Mouse (Mus musculus) heart, postnatal 36 days (tissue): ENCODE results near the gene H2-K1. TPM values are rescaled to one million over a fixed set of nuclear protein-coding genes. Genes with fewer than 3 reads are reported as not detected.
A peak's percentile ranks its signal among the peaks of the same experiment; 100 is the strongest.
"Not testable (repeated sequence)": the region's sequence is repeated elsewhere in the genome, so short reads cannot be mapped to it uniquely, and the experiment has no call there.

Experiments used
- DNase-seq, 2 experiments: peaks; one replicate each; pipeline ENCODE4 v3.0.0; 2021 to 2022
- intact Hi-C: fragments of 180-260 bp; cut with DNase I; formaldehyde crosslinking; loops from one replicate; pipeline ENCODE4 v1.15.1; 2025
- total RNA-seq, 2 experiments: library from RNA; stranded (reverse); gene quantifications; 2 replicates each; pipeline ENCODE4 v1.2.3; 2021

Gene H2-K1
- total RNA-seq, 2 experiments from 2014 or later, result 79.0 to 116 TPM

GRCm38 (mm10) chr17:34028501-34029149 is 28.5 kb upstream of the H2-K1 start:
- intact Hi-C loops, result no loop called here
- no peak for DNase-seq

DNA sequence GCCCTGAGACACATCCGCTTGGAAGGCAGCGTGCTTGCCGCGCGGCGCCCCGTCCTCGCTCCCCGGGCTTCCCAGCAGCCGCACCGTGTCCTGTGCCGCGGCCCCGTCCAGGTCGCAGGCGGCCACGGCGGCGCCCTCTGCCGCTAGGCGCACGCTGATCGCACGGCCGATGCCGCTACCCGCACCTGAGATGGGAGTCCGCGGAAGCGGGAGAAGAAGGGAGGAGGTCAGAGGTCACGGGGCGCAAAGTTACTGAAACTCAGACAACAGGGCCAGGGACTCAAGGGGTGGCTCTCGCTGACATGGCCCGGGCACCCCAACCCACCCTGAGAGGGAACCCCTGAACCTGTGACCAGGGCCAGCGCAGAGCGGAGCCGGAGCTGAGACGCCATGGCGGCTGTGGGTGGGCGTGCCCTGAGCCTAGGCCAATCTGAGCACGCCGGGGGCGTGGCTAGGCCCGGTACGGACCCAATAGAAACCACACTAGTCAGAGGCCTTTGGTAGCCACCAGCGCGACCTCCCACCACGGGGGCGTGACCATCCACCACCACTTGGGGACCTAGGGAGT is 27.6 kb upstream of the H2-K1 start, which contains the start of gene H2-Ke6:
TSS of gene H2-Ke6 (minus strand) at position 405 of the 568 bp plus-strand sequence.
- intact Hi-C loops, result no loop called here
- DNase-seq, result peak; percentile 90 to 91

GRCm38 (mm10) chr17:34026917-34027655 is 26.9 kb upstream of the H2-K1 start:
- intact Hi-C loops, result no loop called here
- no peak for DNase-seq

DNA sequence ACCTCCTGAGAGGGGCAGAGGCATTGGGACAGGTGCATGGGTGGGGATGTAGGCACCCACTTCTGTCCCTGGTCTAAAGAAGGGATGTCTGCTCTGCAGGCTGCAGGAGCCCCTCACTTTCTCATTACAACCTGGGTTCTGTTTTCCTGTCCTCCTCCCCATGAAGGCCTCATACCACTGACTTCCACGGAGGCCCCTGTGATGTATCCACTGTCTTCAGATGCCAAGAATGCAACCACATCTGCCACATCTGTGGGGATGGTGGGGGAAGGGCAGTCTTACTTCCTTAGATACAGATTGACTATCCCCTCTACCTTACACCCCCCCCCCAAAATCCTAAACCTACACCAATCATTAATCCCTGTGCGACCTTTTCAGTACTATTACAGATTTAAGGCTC is 26.1 kb upstream of the H2-K1 start:
- intact Hi-C loops, result no loop called here
- no peak for DNase-seq

DNA sequence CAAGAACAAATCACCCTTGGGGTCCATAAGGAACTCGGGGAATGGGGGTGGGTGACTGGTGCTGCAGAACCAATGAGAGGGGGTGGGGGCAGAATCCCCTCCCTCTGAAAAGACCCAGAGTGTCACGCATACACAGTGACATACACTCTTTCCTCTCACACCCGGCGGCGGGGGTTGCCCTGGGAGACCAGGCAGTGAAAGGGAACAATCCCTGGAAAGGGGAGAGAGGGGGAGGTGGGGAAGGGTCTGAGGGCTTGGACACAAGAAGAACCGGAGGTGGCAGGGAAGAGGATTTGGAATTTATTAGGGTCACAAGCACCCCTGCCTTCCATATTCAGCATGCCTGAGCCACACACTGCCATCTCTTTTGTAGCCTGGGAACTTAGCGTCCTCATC is 25.6 kb upstream of the H2-K1 start:
- DNase-seq, result no peak

GRCm38 (mm10) chr17:34024861-34025755 is 25.0 kb upstream of the H2-K1 start:
- DNase-seq, result no peak
- intact Hi-C loops, result no loop called here

More for the DNA sequence above, 25.6 kb upstream of the H2-K1 start:
- intact Hi-C loops, result no loop called here

- intact Hi-C loops, result no loop called here
- DNase-seq, result peak; percentile 88 to 94
Observed at GRCm38 (mm10) chr17:34024317-34024821, 24.2 kb upstream of the H2-K1 start, which contains the start of gene Ring1. Ring1 (minus strand) TSS chr17:34024680.

DNA sequence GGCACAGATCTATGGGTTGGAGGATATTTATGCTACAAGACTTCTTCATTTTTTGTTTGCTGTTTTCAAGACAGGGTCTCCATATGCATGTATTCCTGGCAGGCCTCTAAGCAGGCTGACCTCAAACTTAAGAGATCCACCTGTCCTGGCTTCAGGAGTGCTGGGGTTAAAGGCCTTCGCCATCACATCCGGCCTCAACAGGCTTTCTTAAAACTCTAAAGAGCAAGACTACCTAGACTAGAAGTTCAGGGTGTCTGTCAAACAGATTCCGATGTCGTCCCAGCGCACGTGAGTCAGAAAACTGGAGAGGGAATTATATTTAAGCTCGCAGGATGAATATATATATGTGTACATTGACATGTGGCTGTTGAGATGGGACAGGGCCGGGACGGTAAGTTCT is 23.5 kb upstream of the H2-K1 start:
- DNase-seq, result no peak
- intact Hi-C loops, result no loop called here

DNA sequence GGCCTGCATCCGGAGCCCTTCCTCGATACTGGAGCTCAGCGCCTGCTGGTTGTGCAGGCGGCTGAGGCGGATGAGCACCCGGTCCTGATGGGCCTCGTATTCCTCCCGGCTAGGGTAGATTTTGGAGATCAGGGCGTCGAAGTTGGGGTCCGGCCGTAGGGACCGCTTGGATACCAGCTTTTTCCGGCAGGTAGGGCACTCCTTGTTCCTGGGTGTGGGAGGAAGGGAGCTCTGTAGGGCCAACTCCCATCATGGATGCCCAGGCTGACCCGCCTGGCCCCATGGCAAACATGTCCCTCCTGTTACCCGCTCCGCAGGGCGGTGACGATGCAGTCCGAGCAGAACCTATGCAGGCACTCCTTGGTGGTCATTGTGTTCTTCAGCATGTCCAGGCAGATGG is 22.8 kb upstream of the H2-K1 start:
- DNase-seq, result no peak
- intact Hi-C loops, result no loop called here

DNA sequence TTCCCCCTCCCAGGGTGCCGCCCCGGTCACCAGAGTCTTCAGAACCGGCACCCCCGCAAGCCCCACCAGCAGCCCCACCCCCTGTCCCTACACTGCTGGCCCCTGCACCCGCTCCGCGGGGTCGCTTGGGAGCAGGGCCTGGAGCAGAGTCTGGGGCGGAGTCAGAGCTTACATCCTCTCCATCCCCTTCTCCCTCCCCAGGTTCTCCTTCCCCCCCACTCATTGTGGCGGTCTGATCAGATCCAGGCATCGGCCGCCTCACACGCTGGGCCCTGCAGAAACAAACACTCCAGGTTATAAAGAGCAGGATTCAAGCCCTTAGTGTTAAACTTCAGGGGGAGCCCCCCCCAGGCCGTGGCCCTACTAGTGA is 22.3 kb upstream of the H2-K1 start:
- no peak for DNase-seq
- intact Hi-C loops, result no loop called here

- intact Hi-C loops, result loop anchor here (1.0 kb wide), 1 partner anchor 64 kb away; no protein-coding TSS in a partner anchor
- no peak for DNase-seq
Observed at GRCm38 (mm10) chr17:34021539-34022413, 21.6 kb upstream of the H2-K1 start.

DNA sequence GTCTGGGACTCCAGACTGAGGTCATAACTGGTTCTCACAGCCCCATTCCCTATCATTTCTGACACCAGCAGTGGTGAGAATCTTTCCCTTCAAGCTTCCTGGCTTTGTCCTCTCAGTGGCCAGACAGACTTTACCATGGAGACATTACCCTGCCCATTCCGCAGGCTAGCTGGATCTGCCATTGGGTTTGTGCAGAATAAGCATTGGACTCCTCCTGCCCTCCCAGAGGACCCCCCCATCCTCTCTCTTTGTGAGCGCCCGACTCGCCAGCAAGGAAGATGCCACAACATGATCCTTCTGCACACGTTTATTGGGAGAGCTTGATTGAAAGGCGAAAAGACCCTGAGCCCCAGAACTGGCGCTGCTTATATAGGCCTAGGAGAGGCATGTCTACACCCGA is 13.3 kb upstream of the H2-K1 start:
- DNase-seq, result no peak
- intact Hi-C loops, result no loop called here

DNA sequence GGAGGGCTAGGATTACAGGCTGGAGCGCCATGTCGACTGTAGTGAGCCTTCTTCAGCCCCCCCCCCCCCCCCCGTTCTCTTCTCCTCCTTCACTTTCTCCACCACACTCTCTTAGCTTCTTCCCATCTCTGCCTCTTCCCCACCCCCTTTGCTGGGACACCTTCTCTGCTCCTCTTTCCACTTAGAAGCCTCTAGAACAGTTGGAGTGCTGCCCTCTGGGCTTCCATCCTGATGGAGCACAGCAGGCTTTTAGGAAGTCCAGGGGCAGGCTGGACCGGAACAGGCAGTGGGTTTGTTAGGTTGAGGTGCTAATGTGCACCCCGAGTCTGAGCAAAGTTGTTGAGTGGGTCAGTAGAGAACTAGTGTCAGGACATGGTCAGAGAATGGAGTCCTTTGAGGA is 10.0 kb upstream of the H2-K1 start:
- no peak for DNase-seq
- intact Hi-C loops, result no loop called here

- intact Hi-C loops, result no loop called here
- DNase-seq, result no peak
Observed at GRCm38 (mm10) chr17:34006570-34006969, 6.4 kb upstream of the H2-K1 start.

GRCm38 (mm10) chr17:34003426-34003825 is 3.3 kb upstream of the H2-K1 start:
- intact Hi-C loops, result loop anchor here (5.0 kb wide), 1 partner anchor 1374 kb away; the partner anchor contains the start of gene H2-Q4
- peak in 1 of 2 experiments; percentile 57 for DNase-seq

GRCm38 (mm10) chr17:34000796-34001195 is 649 bp upstream of the H2-K1 start:
- intact Hi-C loops, result loop anchor here (5.0 kb wide), 1 partner anchor 1377 kb away; the partner anchor contains the start of gene H2-Q4
- DNase-seq, result not testable (repeated sequence)

DNA sequence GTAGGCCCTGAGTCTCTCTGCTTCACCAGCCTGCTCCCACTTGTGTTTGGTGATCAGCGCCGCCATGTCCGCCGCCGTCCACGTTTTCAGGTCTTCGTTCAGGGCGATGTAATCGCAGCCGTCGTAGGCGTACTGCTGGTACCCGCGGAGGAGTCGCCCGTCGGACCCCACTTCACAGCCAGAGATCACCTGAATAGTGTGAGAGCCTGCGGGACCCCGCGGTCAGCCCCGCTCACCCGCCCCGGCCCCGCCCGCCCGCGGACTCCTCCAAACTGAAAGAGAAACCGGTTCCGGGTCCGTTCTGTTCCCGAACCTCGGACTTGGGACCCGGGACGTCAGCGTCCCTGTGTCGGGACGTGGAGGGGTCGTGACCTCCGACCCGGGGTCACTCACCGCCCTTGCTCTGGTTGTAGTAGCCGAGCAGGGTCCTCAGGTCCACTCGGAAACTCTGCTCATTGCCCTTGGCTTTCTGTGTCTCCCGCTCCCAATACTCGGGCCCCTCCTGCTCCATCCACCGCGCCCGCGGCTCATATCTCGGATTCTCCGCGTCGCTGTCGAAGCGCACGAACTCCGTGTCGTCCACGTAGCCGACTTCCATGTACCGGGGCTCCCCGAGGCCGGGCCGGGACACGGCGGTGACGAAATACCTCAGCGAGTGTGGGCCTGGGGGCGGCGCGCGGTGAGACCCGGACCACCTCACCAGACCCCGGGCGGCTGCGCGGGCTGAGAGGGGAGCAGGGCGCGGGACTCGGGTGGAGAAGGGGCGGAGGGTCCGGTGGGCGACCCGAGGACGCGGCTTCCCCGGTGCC is 602 bp downstream of the H2-K1 start:
- DNase-seq, result peak; percentile 37 to 48
- intact Hi-C loops, result loop anchor here (5.0 kb wide), 2 partner anchors 893 to 1378 kb away; partner anchors contain the start of gene H2-Q4

GRCm38 (mm10) chr17:33998697-33999096 is 1.4 kb downstream of the H2-K1 start:
- not testable (repeated sequence) for DNase-seq
- intact Hi-C loops, result loop anchor here (5.0 kb wide), 1 partner anchor 894 kb away; no protein-coding TSS in a partner anchor
